Mouse (Mus musculus): ENCODE results near the gene Cbx5.

DNA sequence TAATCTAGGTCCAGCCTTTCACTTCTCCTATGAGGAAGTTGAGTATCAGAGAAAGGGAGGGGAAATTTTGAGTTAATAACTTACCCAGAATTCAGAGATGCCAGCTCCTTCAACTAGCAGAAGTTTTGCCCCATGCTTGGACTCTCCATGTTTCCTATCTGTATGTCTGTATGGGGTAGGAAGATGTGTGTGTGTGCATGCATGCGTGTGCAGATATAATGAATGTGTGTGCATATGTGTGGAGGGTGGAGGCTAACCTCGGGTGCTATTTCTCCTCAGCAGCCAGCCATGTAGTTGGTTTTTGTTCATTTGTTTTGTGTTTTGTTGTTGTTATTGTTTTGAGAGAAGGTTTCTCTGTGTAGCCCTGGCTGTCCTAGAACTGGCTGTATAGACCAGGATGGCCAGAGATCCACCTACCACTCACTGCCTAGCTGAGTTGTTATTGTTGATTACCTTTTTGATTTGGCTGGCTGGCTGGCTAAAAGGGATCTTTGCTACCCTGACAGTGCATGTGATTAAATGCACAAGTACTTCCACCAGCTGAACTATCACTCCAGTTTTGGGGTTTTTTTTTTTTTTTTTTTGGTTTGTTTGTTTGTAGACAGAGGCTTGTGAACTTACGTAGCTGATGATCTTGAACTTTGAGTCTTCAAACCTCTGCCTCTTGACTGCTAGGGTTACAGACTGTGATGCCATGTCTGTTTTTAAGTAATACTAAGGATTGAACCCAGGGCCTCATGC is 42.0 kb upstream of the Cbx5 start:
- TF ChIP-seq CTCF (IDR thresholded peaks at IDR 0.05; ENCODE audit: low read depth) (no peak), EP300 (IDR thresholded peaks at IDR 0.05; ENCODE audit: low read depth) (no peak)
